Mouse (Mus musculus) right cerebral cortex, postnatal 4 days (tissue): ENCODE data around the gene Agbl4.

ENCODE experiments used
- DNase-seq: peaks from one replicate; pipeline ENCODE4 v3.0.0-alpha.2; 2022

Agbl4 gene

GRCm38 (mm10) chr4:111594655-111595295 lies 1197.3 kb downstream of the Agbl4 start:
- no peak for DNase-seq

- peak; percentile 62 for DNase-seq
Observed at GRCm38 (mm10) chr4:111597249-111597661, 1199.8 kb downstream of the Agbl4 start.

- DNase-seq, result no peak
Observed at GRCm38 (mm10) chr4:111597986-111598385, 1200.5 kb downstream of the Agbl4 start.

- no peak for DNase-seq
Observed at GRCm38 (mm10) chr4:111603194-111603593, 1205.7 kb downstream of the Agbl4 start.

- DNase-seq, result no peak
Observed at GRCm38 (mm10) chr4:111607826-111608500, 1210.5 kb downstream of the Agbl4 start.

GRCm38 (mm10) chr4:111621865-111622264 lies 1224.4 kb downstream of the Agbl4 start:
- peak; percentile 8 for DNase-seq

GRCm38 (mm10) chr4:111624914-111625313 lies 1227.5 kb downstream of the Agbl4 start:
- DNase-seq, result no peak

- DNase-seq, result peak; percentile 86
Observed at GRCm38 (mm10) chr4:111626118-111626830, 1228.8 kb downstream of the Agbl4 start.

GRCm38 (mm10) chr4:111632615-111633014 lies 1235.2 kb downstream of the Agbl4 start:
- DNase-seq, result no peak

GRCm38 (mm10) chr4:111635538-111636124 lies 1238.2 kb downstream of the Agbl4 start:
- DNase-seq, result no peak

GRCm38 (mm10) chr4:111638948-111639708 lies 1241.7 kb downstream of the Agbl4 start:
- DNase-seq, result no peak

GRCm38 (mm10) chr4:111645117-111645830 lies 1247.8 kb downstream of the Agbl4 start:
- DNase-seq, result peak; percentile 71

GRCm38 (mm10) chr4:111645831-111646166 lies 1248.3 kb downstream of the Agbl4 start:
- DNase-seq, result peak; percentile 30

GRCm38 (mm10) chr4:111653451-111653850 lies 1256.0 kb downstream of the Agbl4 start:
- DNase-seq, result no peak

GRCm38 (mm10) chr4:111663730-111664129 lies 1266.3 kb downstream of the Agbl4 start:
- no peak for DNase-seq

- no peak for DNase-seq
Observed at GRCm38 (mm10) chr4:111664146-111664545, 1266.7 kb downstream of the Agbl4 start.

- DNase-seq, result no peak
Observed at GRCm38 (mm10) chr4:111666713-111667112, 1269.3 kb downstream of the Agbl4 start.

GRCm38 (mm10) chr4:111669369-111669768 lies 1271.9 kb downstream of the Agbl4 start:
- no peak for DNase-seq

- no peak for DNase-seq
Observed at GRCm38 (mm10) chr4:111670566-111671421, 1273.3 kb downstream of the Agbl4 start.

- no peak for DNase-seq
Observed at GRCm38 (mm10) chr4:111671440-111671839, 1274.0 kb downstream of the Agbl4 start.

- no peak for DNase-seq
Observed at GRCm38 (mm10) chr4:111673904-111674303, 1276.4 kb downstream of the Agbl4 start.
